Mouse (Mus musculus): Measurements from ENCODE around the gene Lmo3.

Gene Lmo3

GRCm38 (mm10) chr6:138422671-138423321 is 159.0 kb downstream of the Lmo3 start:
- no peak for DNase-seq (ENCODE audit: low spot score)

DNA sequence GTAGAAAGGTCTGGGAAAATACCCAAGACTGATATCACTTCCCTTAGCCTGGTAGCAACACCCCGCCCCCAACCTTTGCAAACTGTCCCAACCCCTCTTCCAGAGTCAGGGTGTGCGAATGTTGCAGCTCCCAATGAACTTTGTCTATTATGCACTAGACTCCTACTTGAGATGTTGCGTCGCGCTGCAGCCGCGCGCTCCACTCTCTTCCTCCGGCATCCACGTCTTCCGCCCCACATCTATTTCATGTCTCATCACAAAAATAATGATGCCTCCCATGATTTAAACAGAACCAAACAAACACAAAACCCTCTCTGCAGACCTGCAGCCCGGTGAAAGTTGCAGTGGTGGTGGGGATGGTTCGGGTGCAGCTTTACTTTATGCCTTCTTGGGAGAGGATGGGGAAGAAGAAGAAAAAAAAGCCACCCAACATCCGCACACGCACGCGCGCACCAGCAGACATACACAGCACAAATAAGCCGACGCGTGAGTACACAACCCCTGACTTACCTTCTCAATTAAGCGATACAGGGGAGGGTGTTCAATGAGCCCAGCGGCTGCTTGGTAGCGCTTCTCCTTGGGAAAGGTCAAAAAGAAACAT is 159.7 kb downstream of the Lmo3 start:
- no peak for DNase-seq (ENCODE audit: low spot score)

DNA sequence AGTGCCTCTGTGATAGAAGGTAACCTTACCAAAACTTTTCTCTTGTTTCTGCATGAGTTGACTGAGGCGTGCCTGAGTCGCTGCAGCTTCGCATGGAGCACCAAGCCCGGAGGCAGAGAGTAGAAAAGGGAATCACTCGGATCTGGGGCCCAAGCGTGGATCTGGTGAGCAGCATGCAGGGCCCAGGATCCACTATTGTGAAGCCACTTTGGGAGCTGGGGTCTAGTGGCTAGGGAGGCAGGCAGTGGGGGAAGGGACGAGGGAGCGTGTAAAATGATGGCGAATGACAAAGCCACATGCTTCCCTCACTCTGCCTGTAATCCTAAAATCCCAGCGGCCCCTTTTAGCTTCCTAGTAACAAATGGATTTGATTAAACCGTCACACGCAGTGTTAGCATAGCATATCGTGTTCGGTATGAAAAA is 160.6 kb downstream of the Lmo3 start:
- no peak for DNase-seq (ENCODE audit: low spot score)

GRCm38 (mm10) chr6:138420536-138420891 is 161.3 kb downstream of the Lmo3 start:
- no peak for DNase-seq (ENCODE audit: low spot score)

DNA sequence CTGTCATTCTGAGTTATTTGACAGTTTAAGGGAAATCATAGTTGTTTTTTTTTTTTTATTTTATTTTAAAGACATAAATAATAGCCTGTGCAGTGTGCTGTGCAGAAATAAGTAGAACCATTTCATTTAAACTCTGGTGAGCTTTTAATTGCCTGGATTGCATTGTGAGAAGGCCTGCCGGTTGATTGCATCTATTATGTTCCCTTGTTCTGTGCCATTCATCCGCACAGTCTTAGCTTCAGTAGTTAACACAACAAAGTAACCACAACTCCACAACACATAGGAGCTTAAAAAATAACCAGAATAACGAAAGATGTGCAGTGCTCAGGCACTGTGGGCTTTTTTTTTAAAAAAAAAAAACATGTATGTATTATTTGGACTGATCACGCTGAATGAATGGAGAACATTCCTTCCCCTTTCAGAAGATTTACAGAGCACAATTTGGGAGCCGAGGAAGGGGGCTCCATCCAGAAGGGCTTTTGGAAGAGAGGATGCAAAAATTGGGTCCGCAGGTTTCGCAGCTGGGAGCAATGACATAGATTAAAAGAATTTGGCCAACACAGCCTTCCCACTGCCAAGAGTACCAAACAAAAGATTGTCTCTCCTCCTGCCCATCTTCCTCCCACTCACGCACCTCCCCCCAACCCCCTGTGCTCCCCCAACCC is 161.8 kb downstream of the Lmo3 start:
- no peak for DNase-seq (ENCODE audit: low spot score)

DNA sequence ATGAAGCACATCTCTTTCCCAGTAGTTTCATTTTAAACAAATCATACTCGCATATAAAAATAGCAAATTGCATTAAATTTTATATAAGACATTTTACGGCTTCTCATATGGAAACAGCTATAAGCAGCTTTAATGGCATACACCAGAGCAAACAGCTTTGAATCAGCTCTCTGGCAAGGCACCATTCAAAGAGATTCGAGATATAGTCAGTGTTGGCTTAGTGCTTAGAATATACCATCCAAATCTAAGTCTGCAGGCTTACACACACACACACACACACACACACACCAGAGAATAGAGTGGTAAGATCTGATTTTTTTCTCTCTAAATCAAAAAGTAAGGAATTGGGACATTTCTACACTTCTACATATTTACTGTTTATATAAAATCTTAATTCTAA is 169.7 kb downstream of the Lmo3 start:
- DNase-seq (ENCODE audit: low spot score), result no peak

DNA sequence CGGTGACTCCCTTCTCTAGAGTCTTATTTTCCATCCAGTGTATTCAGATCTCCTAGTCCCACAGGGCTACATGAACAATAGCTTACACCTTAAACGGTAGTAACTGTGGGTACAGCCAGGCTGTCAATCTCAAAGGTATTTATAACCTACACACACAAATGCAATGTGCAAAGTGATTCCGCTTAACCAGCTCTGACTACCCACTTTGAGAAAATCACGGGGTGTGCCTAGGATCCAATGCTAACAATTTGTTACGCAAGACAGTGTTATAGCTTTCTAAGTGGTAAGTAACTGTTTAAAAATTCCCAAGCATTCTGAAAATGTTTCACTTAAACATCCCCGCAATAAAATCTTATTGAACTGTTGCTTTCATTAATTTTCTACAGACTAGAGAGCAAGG is 179.7 kb downstream of the Lmo3 start:
- no peak for DNase-seq (ENCODE audit: low spot score)

- no peak for DNase-seq (ENCODE audit: low spot score)
Observed at GRCm38 (mm10) chr6:138398836-138399235, 182.9 kb downstream of the Lmo3 start.

DNA sequence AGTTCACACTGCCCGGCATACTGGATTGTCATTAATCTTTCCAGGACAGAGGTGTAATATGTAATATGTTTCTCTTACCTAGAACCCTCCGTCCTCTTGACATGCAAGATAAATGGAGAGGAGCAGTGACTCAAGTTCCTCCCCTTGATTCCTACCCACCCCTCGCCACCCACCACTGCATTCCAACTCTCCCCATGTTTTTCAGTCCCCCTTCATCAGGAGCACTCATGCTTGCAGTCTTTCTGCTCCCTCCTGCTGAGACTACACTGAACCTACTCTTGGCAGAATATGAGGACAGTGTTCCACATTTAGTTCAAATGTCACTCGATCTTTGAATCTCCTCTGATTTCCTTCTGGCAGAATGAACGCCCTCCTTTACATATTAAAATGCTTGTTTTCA is 190.7 kb downstream of the Lmo3 start:
- DNase-seq (ENCODE audit: low spot score), result no peak

GRCm38 (mm10) chr6:138388168-138388936 is 193.4 kb downstream of the Lmo3 start:
- no peak for DNase-seq (ENCODE audit: low spot score)

- no peak for DNase-seq (ENCODE audit: low spot score)
Observed at GRCm38 (mm10) chr6:138383208-138383607, 198.6 kb downstream of the Lmo3 start.

- no peak for DNase-seq (ENCODE audit: low spot score)
Observed at GRCm38 (mm10) chr6:138371176-138371575, 210.6 kb downstream of the Lmo3 start.

GRCm38 (mm10) chr6:138364111-138364510 is 217.7 kb downstream of the Lmo3 start:
- DNase-seq (ENCODE audit: low spot score), result no peak

DNA sequence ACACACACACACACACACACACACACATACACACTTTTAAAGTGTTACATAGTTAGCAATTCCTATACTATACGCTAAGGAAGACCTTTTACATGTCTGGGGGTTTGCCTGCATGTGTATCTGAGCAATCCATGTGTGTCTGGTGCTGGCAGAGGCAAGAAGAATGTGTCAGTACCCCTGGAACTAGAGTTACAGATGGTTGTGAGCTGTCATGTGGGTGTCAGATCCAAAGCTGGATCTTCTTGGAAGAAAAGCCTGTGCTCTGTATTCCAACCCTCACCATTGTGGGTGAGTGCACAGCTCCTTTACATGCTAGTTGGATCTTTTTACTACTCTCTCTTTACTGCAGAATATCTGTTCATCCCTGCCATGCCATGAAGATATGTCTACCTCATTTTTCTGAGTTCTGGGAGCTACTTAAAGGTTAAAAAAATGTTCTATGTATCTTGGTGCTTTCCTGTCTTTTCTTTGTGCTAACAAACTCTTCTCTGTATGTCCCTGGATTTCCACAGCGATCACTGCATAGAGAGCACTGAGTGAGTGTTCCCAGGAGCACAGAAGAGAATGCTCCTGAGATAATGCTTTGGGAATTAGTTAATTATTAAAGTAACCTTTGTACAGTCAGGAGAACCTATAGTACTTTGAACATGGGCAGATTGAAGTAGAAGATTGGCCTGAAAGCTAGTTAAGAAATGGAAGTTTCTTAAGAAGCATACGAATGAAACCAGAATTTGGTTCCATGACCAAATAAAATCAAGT is 231.0 kb downstream of the Lmo3 start:
- no peak for DNase-seq (ENCODE audit: low spot score)

- DNase-seq (ENCODE audit: low spot score), result no peak
Observed at GRCm38 (mm10) chr6:138346558-138346957, 235.2 kb downstream of the Lmo3 start.

- DNase-seq (ENCODE audit: low spot score), result no peak
Observed at GRCm38 (mm10) chr6:138335858-138336257, 245.9 kb downstream of the Lmo3 start.

- DNase-seq (ENCODE audit: low spot score), result no peak
Observed at GRCm38 (mm10) chr6:138333991-138334390, 247.8 kb downstream of the Lmo3 start.

DNA sequence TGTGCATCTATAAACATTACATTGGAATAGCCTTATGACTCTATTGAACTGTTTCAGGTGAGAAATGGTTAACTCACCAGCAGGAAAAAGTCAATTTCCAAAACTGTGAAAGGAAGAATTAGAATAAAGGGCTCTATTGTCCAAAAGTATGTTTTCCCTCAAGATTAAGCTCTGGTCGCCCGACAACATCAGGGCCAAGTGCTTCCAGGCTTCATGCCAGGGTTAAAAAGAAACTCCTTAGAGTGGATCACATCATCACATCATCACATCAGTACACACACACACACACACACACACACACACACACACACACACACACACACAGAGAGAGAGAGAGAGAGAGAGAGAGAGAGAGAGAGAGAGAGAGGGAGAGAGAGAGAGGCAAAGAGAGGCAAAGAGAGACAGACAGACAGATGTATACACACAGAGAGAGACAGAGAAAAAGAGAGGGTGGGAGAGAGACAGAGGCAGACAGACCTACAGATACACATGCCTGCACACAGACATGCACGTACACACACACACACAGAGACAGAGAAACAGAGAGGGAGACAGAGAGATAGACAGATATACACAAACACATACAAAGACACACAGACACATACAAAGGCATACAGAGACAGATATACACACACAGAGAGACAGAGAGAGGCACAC is 255.9 kb downstream of the Lmo3 start:
- DNase-seq (ENCODE audit: low spot score), result peak; percentile 48

GRCm38 (mm10) chr6:138325145-138325544 is 256.6 kb downstream of the Lmo3 start:
- peak; percentile 13 for DNase-seq (ENCODE audit: low spot score)

DNA sequence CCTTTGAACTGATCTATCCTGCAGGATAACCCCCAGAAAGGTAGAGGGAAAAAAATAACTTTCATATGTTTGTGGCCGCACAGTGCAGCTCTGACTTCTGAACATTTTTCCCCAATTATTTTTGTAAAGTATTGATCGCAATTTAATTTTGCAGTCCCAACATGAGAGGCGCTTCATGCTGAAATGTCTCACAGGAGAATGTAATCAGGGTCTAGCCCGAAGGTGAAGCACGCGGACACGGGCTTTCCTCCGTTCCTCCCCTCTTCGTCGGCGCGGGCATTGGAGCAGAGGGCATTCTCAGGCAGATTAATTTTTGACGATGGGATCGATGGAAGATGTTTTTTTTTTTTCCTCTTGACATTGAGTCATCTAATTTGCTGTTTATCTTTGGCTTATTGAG is 258.4 kb downstream of the Lmo3 start:
- no peak for DNase-seq (ENCODE audit: low spot score)

DNA sequence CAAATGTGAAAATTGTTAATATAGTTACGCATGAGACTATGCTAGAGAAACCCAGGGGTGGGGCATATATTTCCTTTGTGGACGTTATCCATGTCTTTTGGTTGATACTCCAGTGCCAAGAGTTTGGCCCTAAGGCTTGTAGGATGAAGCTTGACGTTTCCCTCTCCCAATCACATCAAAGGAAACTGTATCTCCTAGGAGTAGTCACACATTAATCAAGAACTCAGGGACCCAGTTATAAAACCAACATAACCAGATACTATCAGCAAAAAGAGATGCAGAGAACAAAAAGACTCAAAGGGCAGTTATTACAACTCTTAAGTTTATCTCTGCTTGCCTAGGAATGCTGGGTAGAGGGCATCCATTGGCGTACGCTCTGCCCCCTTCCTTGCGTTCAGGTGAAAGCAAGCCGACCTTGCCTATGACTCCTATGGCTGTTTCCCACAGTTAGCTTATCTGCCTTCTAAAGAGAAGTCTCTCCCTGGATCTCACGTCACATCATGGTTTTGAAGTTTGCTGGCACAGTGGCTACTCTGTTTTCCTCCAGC is 261.5 kb downstream of the Lmo3 start:
- no peak for DNase-seq (ENCODE audit: low spot score)

Measured in testis, postnatal 14 days (tissue).